Mouse (Mus musculus): ENCODE measurements at regions not wholly inside any gene's neighbourhood (a gene's known extent, or its start where the extent isn't known, plus 50 kb on each side); places are given as distances from the start of the nearest gene placed in this dataset.

GRCm38 (mm10) chr13:37218596-37218995 lies 126.4 kb upstream of the Ly86 start:
- Histone ChIP-seq H3K27ac (no peak overlapping the region), H3K36me3 (replicated peaks; ENCODE audit: control insufficient read depth, insufficient read depth, low read depth) (no peaks in the 10 kb centered on the region), H3K27me3 (ENCODE audit: control insufficient read depth, insufficient read depth, low read length) (no peaks in the 10 kb centered on the region), H3K4me2 (ENCODE audit: low read depth) (no peak overlapping the region), H3K9me3 (ENCODE audit: control insufficient read depth, low read length) (no peaks in the 10 kb centered on the region), H3K4me3 (ENCODE audit: insufficient read depth in 1 of 2, low read depth in 2 of 2, low read length in 2 of 2) (no peak overlapping the region), H3K9ac (replicated peaks) (no peak overlapping the region), H3K4me1 (replicated peaks; ENCODE audit: control insufficient read depth in 2 of 2, insufficient read depth in 2 of 2, low read length in 1 of 2) (no peaks in the 10 kb centered on the region)
- ATAC-seq (ENCODE audit: insufficient read depth) (no peak), DNase-seq (ENCODE audit: low read depth in 3 of 3, low spot score in 3 of 3) (peak in 2 of 3 experiments; percentile 2 to 19)
- WGBS (ENCODE audit: insufficient replicate concordance): 8% methylated on average over 4 of the region's 4 CpGs
- TF ChIP-seq EP300 (IDR thresholded peaks at IDR 0.05; ENCODE audit: low read depth) (no peak), CTCF (IDR thresholded peaks at IDR 0.05; ENCODE audit: low read depth) (no peak)

- DNase-seq (ENCODE audit: low read depth in 3 of 3, low spot score in 3 of 3) (no peak), ATAC-seq (ENCODE audit: insufficient read depth) (no peak)
- H3K36me3 ChIP-seq (replicated peaks; ENCODE audit: control insufficient read depth, insufficient read depth, low read depth): no peaks in the 10 kb centered on the region
- WGBS (ENCODE audit: insufficient replicate concordance): 66% methylated on average over 8 of the region's 8 CpGs
- TF ChIP-seq EP300 (IDR thresholded peaks at IDR 0.05; ENCODE audit: low read depth): no peak
- TF ChIP-seq CTCF (IDR thresholded peaks at IDR 0.05; ENCODE audit: low read depth): no peak
- H3K4me2 ChIP-seq (ENCODE audit: low read depth): no peak overlapping the region
- no peaks in the 10 kb centered on the region for H3K27me3 ChIP-seq (ENCODE audit: control insufficient read depth, insufficient read depth, low read length)
- H3K4me3 ChIP-seq (ENCODE audit: insufficient read depth in 1 of 2, low read depth in 2 of 2, low read length in 2 of 2): no peak overlapping the region
- no peaks in the 10 kb centered on the region for H3K9me3 ChIP-seq (ENCODE audit: control insufficient read depth, low read length)
- H3K4me1 ChIP-seq (replicated peaks; ENCODE audit: control insufficient read depth in 2 of 2, insufficient read depth in 2 of 2, low read length in 1 of 2): no peaks in the 10 kb centered on the region
- no peak overlapping the region for H3K27ac ChIP-seq
- no peak overlapping the region for H3K9ac ChIP-seq (replicated peaks)
These were observed 130.3 kb upstream of the Ly86 start for GRCm38 (mm10) chr13:37214590-37215282.

DNA sequence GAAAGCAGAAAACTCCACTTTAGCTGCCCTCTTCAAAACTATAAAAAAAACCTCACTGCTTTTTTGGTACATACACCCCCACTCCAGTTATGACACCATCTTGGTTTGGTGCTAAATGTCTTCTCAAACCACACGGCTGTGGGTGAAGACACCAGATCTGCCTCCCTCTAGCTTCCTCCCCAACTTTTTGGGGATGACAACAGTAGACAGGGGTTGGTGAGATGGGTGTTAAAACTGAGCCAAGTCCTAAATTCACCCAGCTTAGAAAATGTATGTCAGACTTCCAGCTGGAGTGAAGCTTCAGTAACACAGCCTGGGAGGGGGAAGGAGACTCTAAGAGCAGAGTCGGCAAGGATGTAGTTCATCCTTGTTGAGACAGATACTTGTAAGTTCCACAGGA lies 147.1 kb upstream of the F13a1 start:
- no peaks in the 10 kb centered on the region for H3K36me3 ChIP-seq (replicated peaks; ENCODE audit: control insufficient read depth, insufficient read depth, low read depth)
- WGBS (ENCODE audit: insufficient replicate concordance): 74% methylated on average over 2 of the region's 2 CpGs
- H3K9ac ChIP-seq (replicated peaks): no peak overlapping the region

GRCm38 (mm10) chr13:37195857-37196256 lies 145.8 kb upstream of the F13a1 start:
- WGBS (ENCODE audit: insufficient replicate concordance): 43% methylated on average over 1 of the region's 1 CpGs
- DNase-seq (ENCODE audit: low read depth in 3 of 3, low spot score in 3 of 3): no peak
- no peaks in the 10 kb centered on the region for H3K9me3 ChIP-seq (ENCODE audit: control insufficient read depth, low read length)
- no peak overlapping the region for H3K4me3 ChIP-seq (ENCODE audit: insufficient read depth in 1 of 2, low read depth in 2 of 2, low read length in 2 of 2)
- H3K9ac ChIP-seq (replicated peaks): no peak overlapping the region
- no peaks in the 10 kb centered on the region for H3K27me3 ChIP-seq (ENCODE audit: control insufficient read depth, insufficient read depth, low read length)
- H3K27ac ChIP-seq: no peak overlapping the region
- TF ChIP-seq EP300 (IDR thresholded peaks at IDR 0.05; ENCODE audit: low read depth) (no peak), CTCF (IDR thresholded peaks at IDR 0.05; ENCODE audit: low read depth) (no peak)
- no peak overlapping the region for H3K4me2 ChIP-seq (ENCODE audit: low read depth)
- no peaks in the 10 kb centered on the region for H3K36me3 ChIP-seq (replicated peaks; ENCODE audit: control insufficient read depth, insufficient read depth, low read depth)
- H3K4me1 ChIP-seq (replicated peaks; ENCODE audit: control insufficient read depth in 2 of 2, insufficient read depth in 2 of 2, low read length in 1 of 2): no peaks in the 10 kb centered on the region
- no peak for ATAC-seq (ENCODE audit: insufficient read depth)

More for the DNA sequence above, 147.1 kb upstream of the F13a1 start:
- Histone ChIP-seq H3K9me3 (ENCODE audit: control insufficient read depth, low read length) (no peaks in the 10 kb centered on the region), H3K27ac (no peak overlapping the region), H3K27me3 (ENCODE audit: control insufficient read depth, insufficient read depth, low read length) (no peaks in the 10 kb centered on the region), H3K4me1 (replicated peaks; ENCODE audit: control insufficient read depth in 2 of 2, insufficient read depth in 2 of 2, low read length in 1 of 2) (no peaks in the 10 kb centered on the region), H3K4me2 (ENCODE audit: low read depth) (no peak overlapping the region), H3K4me3 (ENCODE audit: insufficient read depth in 1 of 2, low read depth in 2 of 2, low read length in 2 of 2) (no peak overlapping the region)
- no peak for ATAC-seq (ENCODE audit: insufficient read depth)
- TF ChIP-seq EP300 (IDR thresholded peaks at IDR 0.05; ENCODE audit: low read depth): no peak
- no peak for DNase-seq (ENCODE audit: low read depth in 3 of 3, low spot score in 3 of 3)

DNA sequence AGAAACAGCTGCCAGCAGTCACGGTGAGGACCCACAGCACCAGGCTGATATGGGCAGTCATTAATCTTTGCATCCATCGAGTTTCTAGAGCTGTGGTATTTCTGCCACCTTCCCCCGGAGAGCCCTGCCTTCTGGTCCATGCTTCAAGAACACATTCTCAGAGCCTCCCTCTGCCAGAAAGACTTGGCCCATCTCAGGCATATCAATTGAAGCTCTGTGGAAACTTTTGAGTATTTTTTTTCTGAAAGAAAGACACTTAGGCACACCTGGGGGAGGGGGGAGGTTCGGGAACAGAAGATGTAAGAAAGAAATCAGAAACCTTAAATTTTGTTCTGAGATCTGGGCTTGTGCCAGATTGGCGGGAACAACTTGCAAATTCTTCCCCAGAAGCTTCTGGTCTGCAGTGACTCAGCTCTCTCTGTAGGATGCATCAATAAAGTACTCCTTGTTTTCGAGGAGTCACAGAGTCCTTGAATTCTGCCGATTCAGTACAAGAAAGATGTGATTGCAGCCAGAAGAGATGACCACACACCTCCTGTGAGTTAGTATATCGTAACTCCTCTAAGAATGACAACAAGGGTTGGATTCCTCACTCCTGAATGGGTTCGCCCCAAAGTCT lies 131.2 kb upstream of the F13a1 start:
- Histone ChIP-seq H3K9ac (replicated peaks) (no peak overlapping the region), H3K4me2 (ENCODE audit: low read depth) (no peak overlapping the region), H3K9me3 (ENCODE audit: control insufficient read depth, low read length) (no peaks in the 10 kb centered on the region), H3K27ac (no peak overlapping the region), H3K27me3 (ENCODE audit: control insufficient read depth, insufficient read depth, low read length) (no peaks in the 10 kb centered on the region), H3K36me3 (replicated peaks; ENCODE audit: control insufficient read depth, insufficient read depth, low read depth) (no peaks in the 10 kb centered on the region), H3K4me3 (ENCODE audit: insufficient read depth in 1 of 2, low read depth in 2 of 2, low read length in 2 of 2) (no peak overlapping the region), H3K4me1 (replicated peaks; ENCODE audit: control insufficient read depth in 2 of 2, insufficient read depth in 2 of 2, low read length in 1 of 2) (no peaks in the 10 kb centered on the region)
- ATAC-seq (ENCODE audit: insufficient read depth) (no peak), DNase-seq (ENCODE audit: low read depth in 3 of 3, low spot score in 3 of 3) (no peak)
- TF ChIP-seq CTCF (IDR thresholded peaks at IDR 0.05; ENCODE audit: low read depth) (no peak), EP300 (IDR thresholded peaks at IDR 0.05; ENCODE audit: low read depth) (no peak)
- WGBS (ENCODE audit: insufficient replicate concordance): 45% methylated on average over 9 of the region's 9 CpGs

Measured in liver, embryonic 14.5 days (tissue).